Mouse (Mus musculus) CD4-positive, CD25-positive, alpha-beta regulatory T cell, adult 4 months (primary cell): ENCODE results near the gene Bptf. TPM values are rescaled to one million over a fixed set of nuclear protein-coding genes. Genes with fewer than 3 reads are reported as not detected.
"Not testable (repeated sequence)": the region's sequence is repeated elsewhere in the genome, so short reads cannot be mapped to it uniquely, and the experiment has no call there.

Experiments
- ATAC-seq: one replicate; pipeline ENCODE4 v1.8.0; 2017
- polyA plus RNA-seq, 2 experiments: library from polyadenylated mRNA; unstranded; fragments of 100-300 nt; shearing (Covaris generic); gene quantifications; one replicate each; pipeline ENCODE4 v1.2.1; 2017

Bptf gene
- polyA plus RNA-seq, 2 experiments from 2014 or later: 78.0 to 83.2 TPM

DNA sequence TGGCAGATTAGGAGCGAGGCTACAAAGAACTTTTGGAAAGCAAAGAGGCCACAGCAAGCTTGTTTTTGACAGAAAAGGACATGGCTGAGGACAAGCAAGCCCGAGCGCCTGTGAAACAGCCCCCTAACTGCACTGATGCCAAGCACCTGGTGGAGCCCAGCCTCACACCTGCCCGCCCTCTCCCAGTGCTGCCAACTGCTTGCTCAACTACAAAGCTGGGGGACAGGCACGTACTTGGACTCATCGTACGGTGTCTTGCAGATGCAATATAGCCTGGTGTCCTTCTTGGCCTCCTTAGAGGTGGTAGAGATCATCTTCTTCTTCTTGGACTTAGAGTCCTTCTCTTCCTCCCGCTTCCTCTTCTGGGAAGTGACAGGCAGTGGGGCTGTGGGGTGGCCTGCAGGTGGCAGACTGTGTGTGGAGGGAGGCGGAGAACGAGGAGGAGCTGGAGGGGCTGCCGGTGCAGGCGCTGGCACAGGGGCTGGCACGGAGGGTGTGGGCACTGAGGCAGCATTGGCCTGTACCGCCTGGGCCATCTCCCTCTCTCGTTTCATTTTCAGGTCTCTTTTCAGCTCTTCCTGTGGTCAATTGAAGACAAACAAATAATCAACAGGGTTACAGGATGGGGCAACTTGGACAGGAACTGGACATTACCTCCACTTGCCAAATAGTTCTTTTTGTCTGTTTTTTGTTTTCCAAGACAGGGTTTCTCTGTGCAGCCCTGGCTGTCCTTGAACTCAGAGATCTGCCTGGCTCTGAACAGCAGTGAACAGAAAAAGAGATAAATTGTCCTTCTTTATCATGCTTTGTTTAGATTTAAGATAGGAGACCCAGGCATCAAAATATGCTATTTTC is 84.9 kb downstream of the Bptf start:
- no peak for ATAC-seq

DNA sequence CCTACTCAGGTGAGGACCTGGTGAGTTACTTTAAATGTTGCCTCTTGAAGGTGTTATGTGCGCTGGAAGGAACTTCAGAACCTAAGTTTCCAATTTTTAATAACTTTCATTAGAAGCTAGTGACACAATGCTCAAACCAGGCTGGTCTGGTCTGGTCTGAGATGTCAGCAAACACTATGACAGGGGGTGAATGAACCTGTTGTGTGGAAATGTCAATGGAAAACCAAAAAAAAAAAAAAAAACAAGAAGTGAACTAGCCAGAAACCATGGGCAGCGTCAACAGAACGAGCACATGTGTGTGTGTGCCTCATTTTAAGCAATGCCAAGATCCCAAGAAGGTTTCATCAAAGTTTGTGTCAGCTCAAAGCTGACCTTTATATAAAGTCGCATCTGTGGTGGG is 86.4 kb downstream of the Bptf start:
- ATAC-seq: no peak

DNA sequence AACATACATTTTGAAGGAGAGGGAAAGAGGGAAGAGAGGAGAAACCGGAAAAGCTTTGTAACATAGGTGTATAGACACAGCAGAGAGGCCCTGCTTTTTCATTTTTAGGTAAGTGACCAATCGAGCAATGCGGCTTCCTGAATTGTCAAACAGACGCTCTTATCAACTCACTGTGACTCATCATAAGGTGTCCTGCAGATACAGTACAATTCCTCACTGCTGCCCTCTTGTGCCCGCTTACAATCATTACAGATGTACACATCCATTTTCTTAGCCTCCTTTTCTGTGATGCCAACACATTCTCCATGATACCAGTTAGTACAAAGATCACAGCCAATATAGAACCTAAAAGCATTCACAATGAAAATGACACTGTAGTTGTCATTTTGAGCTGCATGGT is 87.6 kb downstream of the Bptf start:
- peak; percentile 87 for ATAC-seq

DNA sequence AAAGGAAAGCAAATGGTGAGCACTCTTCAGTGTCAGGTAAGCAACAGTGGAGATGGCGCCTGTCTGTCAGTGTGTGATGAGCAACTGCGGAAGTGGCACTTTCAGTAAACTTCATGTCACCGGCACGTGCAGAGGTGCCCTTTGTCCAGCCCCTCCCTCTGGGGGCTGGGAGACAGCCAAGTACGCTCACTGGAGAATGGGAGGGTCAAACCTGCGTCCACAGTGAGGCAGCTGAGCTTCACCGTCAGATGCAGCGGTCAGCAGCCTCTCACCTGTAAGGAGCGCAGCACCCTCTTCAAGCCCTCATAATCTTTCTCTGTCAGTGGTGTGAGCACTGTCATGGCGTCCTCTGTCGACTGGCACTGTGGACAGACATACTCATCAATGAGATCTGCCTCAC is 88.6 kb downstream of the Bptf start:
- no peak for ATAC-seq

DNA sequence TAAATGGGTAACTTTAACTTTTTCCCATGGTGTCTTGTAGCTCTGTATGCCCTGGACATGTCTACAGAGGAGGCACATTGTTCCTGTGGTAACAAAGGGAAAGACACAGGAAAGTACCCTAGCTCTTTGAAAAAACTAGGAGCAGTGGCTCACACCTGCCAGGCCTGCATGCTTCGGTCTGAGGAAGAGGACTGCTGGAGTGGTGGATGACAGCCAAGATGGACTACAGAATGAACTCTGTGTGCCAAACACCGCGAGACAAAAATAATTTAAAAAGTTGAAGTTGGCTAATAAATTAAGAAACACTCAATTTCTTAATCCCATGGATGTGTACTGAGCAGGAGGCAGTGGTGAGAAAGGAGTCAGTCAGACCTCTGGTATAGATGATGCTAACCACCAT is 90.5 kb downstream of the Bptf start:
- no peak for ATAC-seq

DNA sequence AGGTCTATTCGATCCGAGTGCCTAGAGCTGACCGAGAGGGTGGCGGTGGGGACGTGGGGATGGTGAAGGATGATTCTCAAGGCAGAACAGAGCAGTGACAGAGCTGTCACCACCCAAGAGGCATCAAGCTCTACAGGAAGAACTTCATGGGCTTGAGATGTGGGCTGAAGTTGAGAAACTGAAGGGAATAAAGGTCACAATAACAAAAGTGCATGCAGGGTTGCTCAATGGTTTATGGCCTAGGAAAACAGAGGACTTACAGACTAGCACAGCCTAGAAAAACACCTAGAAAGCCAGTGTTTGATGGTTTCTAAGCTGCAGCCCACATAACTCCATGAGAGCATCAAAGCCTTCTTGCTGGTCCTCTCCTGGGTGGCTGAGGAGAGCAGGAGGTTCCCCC is 92.5 kb downstream of the Bptf start:
- ATAC-seq: no peak

DNA sequence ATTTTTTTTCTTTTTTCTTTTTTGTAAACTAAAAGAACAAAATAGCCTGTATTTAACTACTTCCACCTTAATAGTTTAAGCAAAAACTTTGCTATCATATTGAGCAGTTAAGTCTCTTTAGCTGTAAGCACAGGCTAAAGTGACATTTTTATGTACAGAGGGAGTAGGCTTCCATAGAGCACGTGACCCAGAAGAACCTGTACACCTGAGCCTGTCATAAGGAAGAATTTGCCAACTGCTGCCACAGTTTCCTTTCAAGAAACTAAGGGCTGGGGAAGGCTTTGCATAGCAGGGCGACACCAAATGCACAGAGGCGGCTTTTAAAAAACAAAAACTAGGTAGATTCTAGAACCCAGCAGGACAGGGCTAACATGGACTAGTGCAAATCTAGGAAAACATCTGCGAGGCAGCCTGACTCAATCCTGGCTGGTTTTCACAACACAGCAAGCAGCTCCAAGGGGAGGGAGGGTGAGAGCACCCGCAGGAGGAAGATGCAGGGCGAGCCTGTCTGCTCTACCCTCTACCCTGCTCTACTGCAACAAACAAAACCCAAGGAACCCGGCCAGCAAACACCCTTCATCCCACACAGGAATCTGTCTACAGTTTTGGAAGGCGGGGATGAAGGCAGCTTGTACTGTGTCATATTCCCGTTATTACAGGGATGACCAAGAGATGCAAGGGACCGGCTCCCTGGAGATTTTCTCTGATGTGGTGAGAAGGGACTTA is 97.7 kb downstream of the Bptf start:
- no peak for ATAC-seq

DNA sequence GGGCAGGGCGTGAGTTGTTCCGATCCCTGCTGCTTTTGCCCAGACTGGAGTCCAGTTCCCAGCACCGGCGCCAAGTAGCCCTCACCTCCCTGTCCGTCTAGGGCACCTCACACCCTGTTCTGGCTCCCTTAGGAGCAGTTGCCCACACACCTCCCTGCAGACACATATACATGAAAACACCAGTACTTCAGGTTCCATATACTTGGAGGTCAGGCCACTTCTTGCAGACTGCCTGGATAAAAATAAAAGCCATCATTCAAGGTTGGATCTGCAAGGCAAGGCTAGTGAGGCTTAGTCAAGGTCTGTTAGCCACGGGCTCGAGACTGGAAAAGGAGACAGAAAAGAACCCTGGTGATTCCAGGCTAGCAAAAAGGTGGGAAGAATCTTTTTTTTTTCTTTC is 100.3 kb downstream of the Bptf start:
- ATAC-seq: no peak

DNA sequence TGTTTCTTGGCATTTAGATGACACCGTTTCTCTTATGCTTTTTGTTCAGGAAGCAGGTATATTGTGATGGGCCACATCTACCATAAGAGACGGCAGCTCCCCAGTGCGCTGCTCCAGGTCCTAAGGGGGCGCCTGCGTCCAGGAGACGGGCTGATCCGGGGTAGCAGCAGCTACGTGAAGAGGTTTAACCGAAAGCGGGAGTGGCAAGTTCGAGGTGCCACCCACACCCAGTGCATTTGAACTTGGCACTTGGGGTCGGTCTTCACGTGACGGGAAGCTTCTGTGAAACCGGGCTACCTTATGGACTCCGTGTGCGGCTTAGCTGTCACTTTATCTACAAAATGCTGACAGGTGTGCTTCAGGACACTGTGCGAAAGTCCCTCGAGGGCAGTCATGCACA is 102.4 kb downstream of the Bptf start:
- ATAC-seq: no peak

DNA sequence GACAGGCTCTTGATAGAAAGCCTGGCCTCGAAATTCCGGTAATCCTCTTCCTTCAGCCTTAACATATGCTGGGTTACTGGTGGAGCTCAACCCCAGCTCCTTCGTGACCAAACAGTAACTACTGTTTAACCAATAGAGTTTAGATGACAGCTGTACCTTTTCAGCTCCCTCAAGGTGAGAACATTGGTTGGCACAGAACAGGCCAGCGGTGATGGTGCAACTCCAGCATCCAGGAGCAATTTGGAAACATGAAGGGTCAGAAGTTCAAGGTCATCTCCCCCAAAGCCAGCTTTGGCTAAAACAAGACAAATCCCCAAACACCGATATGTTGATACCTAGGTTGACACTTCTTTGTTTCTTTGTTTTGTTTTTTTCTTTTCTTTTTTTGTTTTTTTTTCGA is 103.2 kb downstream of the Bptf start:
- no peak for ATAC-seq

DNA sequence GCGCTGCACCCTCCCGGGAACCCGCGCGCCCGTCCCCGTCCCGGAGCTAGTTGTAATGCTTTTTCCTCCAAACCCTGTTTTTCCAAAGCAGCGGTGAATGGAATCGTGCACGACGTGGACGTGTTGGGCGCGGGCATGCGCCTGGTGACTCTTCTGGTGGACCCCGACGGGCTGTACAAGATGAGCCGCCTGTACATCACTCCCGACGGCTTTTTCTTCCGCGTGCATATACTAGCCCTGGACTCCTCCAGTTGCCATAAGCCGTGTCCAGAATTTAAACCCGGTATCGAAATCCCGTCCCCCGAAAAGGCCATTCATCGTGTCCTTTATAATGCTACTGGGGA is 103.7 kb downstream of the Bptf start:
- peak; percentile 10 for ATAC-seq

DNA sequence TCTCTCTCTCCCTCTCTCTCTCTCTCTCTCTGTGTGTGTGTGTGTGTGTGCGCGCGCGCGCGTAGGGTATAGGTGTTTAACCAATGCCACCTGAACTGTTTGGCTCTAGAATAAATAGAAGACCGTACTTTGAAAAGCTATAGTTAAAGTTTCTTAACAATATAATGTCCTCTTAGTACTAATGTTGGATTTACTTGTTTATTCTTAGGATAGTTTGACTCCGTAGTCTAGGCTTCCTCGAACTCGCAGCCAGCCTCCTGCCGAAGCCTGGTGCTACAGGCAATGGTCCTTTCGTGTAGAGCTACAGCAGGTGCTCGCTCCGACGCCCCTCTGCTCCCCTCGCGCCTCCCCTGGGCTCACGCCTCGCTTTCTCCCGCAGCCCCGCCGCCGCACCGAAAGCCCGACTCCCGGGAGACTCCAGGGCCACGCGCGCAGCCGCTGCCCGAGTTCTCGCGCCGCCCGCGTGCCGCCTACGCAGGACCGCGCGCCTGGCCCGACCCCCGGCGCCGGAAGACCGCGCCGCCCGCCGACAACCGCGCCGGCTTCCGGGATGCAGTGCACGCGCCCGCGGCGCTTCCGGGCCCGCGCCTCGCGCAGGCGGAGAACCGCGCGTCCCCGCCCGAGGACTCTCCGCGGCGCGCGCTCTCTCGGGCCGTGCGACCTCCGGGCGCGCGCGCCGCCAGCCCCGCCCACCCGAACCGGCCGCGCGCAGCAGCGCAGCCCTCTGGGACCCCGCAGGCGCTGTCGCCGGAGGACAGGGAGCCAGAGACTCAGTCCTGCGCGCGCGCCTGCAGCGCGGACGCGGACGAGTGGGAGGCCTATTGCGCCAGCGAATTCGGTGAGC is 104.3 kb downstream of the Bptf start:
- peak; percentile 82 for ATAC-seq

DNA sequence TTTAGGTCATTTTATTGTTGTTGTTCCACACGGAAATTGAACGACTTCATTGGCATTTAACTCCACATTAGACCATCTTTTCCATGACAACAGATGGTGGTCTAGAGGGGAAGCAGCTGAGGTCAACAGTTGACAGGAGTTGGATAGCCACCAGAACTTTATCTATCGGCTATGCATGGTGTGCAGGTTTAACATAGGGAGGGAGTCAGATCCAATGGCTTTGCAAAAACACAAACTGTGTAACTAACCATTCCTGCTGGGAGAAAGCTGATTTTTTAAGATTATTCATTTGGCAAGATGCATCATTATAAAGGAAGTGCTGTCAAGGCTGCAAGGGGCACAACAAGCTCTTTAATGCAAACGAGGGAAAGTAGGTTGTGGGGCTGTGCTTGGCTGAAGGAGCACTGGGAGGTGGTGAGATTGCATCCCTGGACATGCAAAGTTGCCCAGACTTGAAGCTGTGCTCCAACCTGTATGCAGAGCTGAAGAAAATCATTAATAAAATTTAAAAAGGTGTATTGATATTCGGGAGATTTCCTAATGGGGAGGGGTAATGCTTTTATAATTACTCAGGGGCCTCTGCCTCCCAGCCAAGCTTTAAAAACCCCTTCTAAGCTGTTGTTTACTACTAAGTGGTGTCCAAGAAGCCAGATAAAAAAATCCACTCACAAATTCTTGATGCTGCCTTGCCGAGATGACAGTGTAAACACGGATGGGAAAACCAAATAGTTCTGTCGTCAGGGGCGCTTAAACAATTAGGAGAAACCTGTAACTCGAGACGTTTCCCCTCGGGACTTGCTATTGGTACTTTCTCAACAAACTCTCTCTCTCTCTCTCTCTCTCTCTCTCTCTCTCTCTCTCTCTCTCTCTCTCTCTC is 105.1 kb downstream of the Bptf start:
- no peak for ATAC-seq

DNA sequence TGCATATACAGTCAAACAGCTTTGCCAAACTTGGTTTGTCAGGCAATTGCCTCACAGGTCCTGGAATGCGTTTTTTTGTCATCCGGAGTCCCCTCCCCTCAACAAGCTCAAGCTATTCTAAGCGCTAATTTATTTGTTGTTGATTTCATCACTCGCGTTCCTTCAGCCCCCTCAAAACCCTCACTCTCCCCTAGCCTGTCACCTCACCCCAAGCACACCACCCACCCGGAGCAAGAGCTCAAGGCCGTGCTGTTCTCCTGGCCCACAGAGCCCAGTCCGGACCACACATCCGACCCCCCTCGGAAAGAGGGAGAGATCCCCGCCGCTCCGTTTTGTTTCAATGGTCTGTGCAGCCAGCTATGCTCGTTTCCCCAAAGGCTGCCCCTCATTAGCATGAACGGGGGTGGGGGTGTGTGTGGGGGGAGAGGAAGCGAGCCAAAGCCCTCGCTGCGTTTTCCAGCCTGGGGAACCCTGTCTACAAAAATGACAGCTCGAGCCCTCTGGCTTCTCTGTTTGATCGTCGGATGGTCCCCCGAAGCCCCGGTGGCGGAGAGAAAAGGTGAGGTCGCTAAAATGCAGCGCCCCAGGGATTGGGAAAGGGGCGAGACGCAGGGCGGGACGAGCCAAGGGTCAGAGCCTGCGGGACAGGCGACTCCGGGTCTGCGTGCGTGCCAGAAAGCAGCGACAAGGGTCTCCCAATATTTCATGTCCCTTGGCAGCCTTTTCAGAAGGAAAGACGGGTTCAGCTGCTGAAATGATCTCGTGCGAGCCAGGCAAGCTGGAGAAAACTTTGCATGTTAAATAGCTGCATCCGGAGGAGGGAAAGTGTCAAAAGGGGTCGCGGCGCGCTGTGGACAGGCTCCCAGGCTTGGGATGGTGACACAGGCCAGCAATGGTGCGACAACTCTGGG is 106.3 kb downstream of the Bptf start, which contains the start of gene 1810010H24Rik:
1810010H24Rik (plus strand) TSS at position 271 of the 911 bp plus-strand sequence.
- ATAC-seq: no peak

DNA sequence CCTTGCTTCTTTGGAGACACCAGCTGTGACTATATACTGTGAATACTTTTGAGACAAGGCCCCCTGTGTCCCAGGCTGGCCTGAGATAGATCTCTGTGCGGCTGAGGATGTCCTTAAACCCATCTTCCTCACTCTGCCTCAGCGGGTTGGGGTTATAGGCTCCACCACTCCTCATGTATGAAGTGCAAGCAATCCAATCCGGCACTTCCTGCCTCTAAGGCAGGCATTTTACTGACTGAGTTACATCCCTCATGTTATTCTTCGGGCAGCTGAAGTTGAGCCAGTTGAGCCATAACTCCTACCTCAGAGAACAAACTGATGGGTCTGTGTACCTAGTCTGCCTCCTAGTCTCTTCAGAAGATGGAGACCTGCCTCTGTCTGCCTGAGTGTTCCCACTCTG is 107.5 kb downstream of the Bptf start:
- ATAC-seq: no peak

DNA sequence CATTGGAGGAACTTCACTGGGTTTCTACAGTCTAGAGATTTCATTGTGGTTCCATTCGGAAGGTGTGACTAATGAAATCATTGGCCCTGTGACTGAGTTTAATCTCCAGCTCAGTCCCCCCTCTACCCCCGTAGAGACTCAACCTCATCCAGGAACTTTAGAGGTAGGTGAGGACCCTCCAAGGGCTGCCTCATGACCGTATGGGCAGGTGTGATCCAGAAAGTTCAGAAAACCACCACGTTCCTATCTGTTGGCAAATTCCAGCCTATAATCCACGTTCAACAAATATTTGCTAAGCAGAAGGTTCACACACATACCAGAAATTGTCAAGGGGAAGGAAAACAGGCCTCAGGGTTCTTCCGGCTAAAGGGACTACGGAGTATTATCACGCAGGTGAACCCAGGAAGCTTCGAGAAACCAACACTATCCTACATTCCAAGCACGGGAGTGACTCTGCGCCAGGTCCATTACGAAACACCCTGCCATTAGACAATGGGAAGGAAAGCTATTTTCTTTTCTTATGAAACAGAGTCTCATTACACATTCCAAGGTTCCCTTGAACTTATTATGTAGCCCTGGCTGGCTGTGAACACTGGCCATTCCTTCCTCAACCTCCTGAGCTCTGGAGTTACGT is 109.8 kb downstream of the Bptf start:
- no peak for ATAC-seq

DNA sequence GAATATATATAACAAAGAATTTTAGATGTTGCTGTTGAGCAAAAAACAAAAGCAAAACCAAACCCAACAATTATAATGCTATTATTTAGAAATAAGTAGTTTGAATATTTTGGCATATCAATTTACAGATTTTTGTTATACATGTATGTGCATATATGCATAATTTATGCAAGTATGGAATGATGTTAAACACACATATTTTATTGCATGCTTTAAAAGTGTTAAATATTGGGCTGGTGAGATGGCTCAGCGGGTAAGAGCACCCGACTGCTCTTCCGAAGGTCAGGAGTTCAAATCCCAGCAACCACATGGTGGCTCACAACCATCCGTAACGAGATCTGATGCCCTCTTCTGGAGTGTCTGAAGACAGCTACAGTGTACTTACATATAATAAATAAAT is 112.2 kb downstream of the Bptf start:
- not testable (repeated sequence) for ATAC-seq

DNA sequence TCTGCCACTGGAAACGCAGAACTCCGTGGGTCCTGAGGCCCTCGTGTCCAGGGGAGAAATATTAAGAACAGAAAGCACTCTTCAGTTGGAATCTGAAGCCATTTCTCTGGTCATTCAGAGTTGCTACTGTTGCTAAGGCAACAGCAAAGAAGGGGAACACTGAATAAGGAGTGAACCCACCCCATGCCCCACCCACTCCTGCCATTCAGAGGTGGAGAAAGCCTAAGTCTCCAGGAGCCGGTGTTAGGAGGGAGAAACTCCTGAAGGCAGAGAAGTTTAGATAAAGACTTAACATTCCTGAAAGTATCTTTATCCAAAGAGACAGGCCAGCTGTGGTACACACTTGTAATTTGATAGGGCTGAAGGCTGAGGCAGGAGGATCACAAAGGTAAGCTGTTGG is 112.6 kb downstream of the Bptf start:
- no peak for ATAC-seq

DNA sequence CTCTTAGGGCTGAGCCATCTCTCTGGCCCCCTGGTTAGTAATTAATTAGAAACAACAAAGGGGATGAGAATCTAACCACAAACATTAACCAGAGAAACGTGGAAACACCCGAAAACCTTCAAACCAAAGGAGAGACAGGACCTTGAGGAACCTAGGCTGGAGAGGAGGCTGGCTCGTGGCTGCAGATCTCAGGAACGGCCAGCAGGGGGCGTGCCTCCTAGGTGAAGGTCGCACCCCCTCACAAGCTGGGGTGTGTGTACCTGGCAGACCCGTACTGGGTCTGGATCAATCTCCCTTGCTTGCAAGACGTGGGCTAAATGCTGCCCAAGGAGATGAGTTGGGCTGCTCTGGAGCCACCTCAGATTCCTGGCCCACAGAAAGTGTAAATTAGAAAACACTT is 113.3 kb downstream of the Bptf start:
- ATAC-seq: no peak

DNA sequence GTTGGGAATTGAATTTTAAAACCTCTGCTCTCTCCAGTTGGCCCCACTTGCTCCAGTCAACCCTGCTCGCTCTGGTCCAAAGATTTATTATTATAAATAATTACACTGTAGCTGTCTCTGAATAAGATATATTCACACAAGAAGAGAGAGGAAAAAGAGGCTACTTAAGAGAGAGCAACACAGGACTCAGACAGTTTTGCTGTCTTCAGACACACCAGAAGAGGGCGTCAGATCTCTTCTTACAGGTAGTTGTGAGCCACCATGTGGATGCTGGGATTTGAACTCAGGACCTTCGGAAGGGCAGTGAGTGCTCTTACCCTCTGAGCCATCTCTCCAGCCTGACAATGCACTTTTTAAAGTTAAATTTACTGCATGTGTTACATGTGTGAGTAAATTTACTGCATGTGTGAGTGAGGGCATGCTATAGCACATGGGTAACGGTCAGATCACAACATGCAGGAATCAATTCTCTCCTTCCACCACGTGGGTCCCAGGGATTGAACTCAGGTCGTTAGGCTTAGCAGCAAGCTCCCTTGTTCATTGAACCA is 114.5 kb downstream of the Bptf start:
- no peak for ATAC-seq
